Mouse (Mus musculus): ENCODE results near the gene Gm21698. TPM values are rescaled to one million over a fixed set of nuclear protein-coding genes. Genes with fewer than 3 reads are reported as not detected.

Gene Gm21698
- not detected for polyA plus RNA-seq (2014; fragmentation: Illumina TruSeq; extraction: RNeasy Lipid Tissue Mini Kit (QIAGEN cat#74804); ENCODE audit: low read depth, low replicate concordance)

DNA sequence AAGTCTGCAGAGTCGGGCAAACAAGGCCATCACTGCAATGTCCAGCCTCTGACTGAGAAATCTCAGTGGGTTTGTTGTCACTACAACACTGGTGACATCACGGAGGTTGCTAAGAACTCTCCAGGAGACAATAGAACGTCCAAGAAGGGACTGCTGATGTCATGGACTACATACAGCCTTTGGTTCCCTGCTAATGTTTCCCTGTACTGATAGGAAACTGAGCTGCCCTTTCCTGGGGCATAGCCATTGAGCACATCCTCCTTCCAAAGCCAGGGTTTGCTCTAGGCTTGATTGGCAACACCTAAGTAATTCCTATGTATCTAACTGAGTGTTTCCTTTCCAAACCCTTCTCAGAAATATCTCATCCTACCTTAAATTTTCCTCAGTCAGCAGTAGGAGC is at the start of gene Gm21698:
TSS of gene Gm21698 (minus strand) at position 101 of the 400 bp plus-strand sequence.

GRCm38 (mm10) chr5:26022816-26023215 is 34.4 kb upstream of the Gm21698 start, which contains the start of gene Gm5862:
TSS of gene Gm5862 (minus strand) at chr5:26022916.

GRCm38 (mm10) chr5:26004698-26005097 is 16.2 kb upstream of the Gm21698 start, which contains the start of gene Gm1979:
TSS of gene Gm1979 (minus strand) at chr5:26004798.

GRCm38 (mm10) chr5:25972563-25972962 is 15.9 kb downstream of the Gm21698 start, which contains the start of gene Gm21680:
TSS of gene Gm21680 (minus strand) at chr5:25972663.

DNA sequence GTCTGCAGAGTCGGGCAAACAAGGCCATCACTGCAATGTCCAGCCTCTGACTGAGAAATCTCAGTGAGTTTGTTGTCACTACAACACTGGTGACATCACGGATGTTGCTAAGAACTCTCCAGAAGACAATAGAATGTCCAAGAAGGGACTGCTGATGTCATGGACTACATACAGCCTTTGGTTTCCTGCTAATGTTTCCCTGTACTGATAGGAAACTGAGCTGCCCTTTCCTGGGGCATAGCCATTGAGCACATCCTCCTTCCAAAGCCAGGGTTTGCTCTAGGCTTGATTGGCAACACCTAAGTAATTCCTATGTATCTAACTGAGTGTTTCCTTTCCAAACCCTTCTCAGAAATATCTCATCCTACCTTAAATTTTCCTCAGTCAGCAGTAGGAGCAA is 34.1 kb downstream of the Gm21698 start, which contains the start of gene Gm21671:
TSS of gene Gm21671 (minus strand) at position 101 of the 400 bp plus-strand sequence.

GRCm38 (mm10) chr5:25942281-25942680 is 46.2 kb downstream of the Gm21698 start, which contains the start of gene Gm21663:
TSS of gene Gm21663 (minus strand) at chr5:25942381.

Other genes with a start within 250 kb of the Gm21698 start
- gene Actr3b, start 228.7 kb downstream of the Gm21698 start, polyA plus RNA-seq (2014; fragmentation: Illumina TruSeq; extraction: RNeasy Lipid Tissue Mini Kit (QIAGEN cat#74804); ENCODE audit: low read depth, low replicate concordance), result 11.3 TPM
- gene Gm21663, start 46.3 kb downstream of the Gm21698 start, polyA plus RNA-seq (2014; fragmentation: Illumina TruSeq; extraction: RNeasy Lipid Tissue Mini Kit (QIAGEN cat#74804); ENCODE audit: low read depth, low replicate concordance), result not detected
- not detected for gene Gm21671, start 34.2 kb downstream of the Gm21698 start, polyA plus RNA-seq (2014; fragmentation: Illumina TruSeq; extraction: RNeasy Lipid Tissue Mini Kit (QIAGEN cat#74804); ENCODE audit: low read depth, low replicate concordance)
- not detected for gene Gm21680, start 16.0 kb downstream of the Gm21698 start, polyA plus RNA-seq (2014; fragmentation: Illumina TruSeq; extraction: RNeasy Lipid Tissue Mini Kit (QIAGEN cat#74804); ENCODE audit: low read depth, low replicate concordance)
- not detected for gene Gm1979, start 16.1 kb upstream of the Gm21698 start, polyA plus RNA-seq (2014; fragmentation: Illumina TruSeq; extraction: RNeasy Lipid Tissue Mini Kit (QIAGEN cat#74804); ENCODE audit: low read depth, low replicate concordance)
- not detected for gene Gm5862, start 34.3 kb upstream of the Gm21698 start, polyA plus RNA-seq (2014; fragmentation: Illumina TruSeq; extraction: RNeasy Lipid Tissue Mini Kit (QIAGEN cat#74804); ENCODE audit: low read depth, low replicate concordance)
- 0.17 TPM for gene Speer4a, start 50.9 kb upstream of the Gm21698 start, polyA plus RNA-seq (2014; fragmentation: Illumina TruSeq; extraction: RNeasy Lipid Tissue Mini Kit (QIAGEN cat#74804); ENCODE audit: low read depth, low replicate concordance)
- gene Gm7347, start 69.9 kb upstream of the Gm21698 start, polyA plus RNA-seq (2014; fragmentation: Illumina TruSeq; extraction: RNeasy Lipid Tissue Mini Kit (QIAGEN cat#74804); ENCODE audit: low read depth, low replicate concordance), result not detected
- gene Gm10471, start 100.6 kb upstream of the Gm21698 start, polyA plus RNA-seq (2014; fragmentation: Illumina TruSeq; extraction: RNeasy Lipid Tissue Mini Kit (QIAGEN cat#74804); ENCODE audit: low read depth, low replicate concordance), result not detected
- gene 5031410I06Rik, start 116.7 kb upstream of the Gm21698 start, polyA plus RNA-seq (2014; fragmentation: Illumina TruSeq; extraction: RNeasy Lipid Tissue Mini Kit (QIAGEN cat#74804); ENCODE audit: low read depth, low replicate concordance), result not detected
- not detected for gene Gm10220, start 132.8 kb upstream of the Gm21698 start, polyA plus RNA-seq (2014; fragmentation: Illumina TruSeq; extraction: RNeasy Lipid Tissue Mini Kit (QIAGEN cat#74804); ENCODE audit: low read depth, low replicate concordance)

All from adrenal gland, adult 10 weeks (tissue).